Mouse (Mus musculus): Measurements from ENCODE around the gene Snx33.
"Not testable (repeated sequence)": the region's sequence is repeated elsewhere in the genome, so short reads cannot be mapped to it uniquely, and the experiment has no call there.

The Snx33 gene

DNA sequence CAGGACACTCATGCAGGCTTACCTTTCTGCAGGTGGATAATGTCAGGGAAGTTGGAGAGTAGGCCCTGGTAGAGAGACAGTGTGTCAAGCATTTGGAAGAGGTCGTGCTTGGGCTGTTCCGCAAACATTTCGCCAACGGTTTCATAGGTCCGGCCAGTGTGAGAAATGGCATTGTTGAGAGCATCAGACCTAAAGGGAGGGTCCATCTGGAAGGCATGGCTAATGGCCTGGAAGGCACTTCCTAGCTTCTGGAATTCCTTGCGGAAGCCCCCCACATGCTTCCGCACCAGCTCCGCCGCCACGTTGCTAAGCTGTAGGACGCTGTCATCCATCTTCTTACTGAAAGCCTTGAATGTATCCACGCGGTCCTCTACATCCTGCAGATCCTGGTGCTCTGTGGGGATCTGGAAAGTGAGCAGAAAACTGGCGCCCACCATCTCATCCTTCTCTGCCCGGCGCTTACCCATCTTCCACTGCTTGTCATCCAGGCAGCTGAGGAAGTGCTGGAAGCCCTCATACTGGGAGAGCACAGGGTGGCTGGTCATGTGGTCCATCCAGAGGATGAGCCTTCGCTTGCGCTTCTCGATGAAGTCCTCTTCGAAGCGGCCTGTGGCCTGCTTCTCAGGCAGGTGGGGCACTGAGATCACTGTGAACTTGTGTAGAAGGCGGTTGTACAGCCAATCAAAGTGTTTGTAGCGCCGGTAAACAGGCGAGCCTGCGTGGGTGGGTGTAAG lies 2.7 kb downstream of the Snx33 start:
- DNase-seq: no peak

- peak; percentile 88 for DNase-seq
Observed at GRCm38 (mm10) chr9:56924651-56925027, 3.5 kb downstream of the Snx33 start.

DNA sequence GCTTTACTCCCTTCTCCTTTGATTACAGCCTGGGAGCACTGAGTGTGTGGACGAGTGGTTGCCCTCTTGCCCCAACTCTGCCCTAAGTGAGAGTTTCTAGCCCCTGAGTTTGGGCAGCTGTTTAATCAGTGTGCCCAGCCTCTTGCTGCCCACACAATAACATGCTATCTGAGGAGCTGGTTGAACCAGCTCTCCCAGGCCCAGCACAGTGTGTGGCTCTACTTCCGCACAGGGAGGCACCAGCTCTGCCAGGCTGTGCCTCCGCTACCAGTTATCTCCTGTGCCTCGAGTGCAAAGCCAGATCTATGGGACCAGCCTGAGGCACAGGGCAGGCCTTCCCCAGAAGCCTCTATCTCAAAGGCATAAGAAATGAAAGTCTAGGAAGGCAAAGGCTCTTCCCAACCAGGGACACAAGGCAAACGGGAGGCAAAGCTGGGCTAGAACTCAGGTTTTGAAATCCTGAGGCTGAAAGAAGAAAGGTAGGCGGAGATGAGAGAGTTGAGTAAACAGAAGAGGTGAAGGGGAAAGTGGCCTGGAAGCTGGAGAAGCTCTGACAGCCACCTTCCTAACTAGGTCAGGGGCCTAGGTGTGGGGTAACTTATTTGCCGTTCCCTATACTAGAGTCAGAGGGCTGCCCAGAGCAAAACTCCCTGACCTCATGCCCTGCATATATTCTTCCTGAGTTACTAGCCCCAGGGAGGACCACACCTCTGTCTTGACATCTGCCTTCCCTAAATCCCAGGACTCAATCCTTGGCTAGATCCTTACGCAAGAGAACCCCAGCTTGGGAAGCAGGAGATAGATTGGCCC lies 4.1 kb downstream of the Snx33 start:
- DNase-seq: no peak

- DNase-seq: no peak
Observed at GRCm38 (mm10) chr9:56922746-56923145, 5.4 kb downstream of the Snx33 start.

DNA sequence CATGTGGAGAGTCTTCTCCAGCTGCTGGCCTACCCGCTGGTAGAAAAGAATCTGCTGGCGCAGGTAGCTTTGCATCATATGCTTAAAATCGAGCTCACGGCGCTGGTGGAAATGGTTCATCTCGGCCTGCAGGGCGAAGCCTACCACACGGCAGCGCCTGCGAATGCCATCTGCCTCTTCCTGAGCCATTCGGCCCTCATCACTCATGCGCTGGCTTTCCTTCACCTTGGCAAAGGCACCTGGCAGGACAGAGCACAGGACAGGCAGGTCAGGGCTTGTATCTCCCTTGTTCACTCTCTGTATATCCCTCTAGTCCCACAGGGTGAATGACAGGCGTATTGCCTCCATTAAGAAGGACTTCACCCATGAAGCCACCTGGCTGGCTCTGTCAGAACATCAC lies 9.7 kb downstream of the Snx33 start:
- no peak for DNase-seq

GRCm38 (mm10) chr9:56917131-56917530 lies 11.0 kb downstream of the Snx33 start:
- no peak for DNase-seq

DNA sequence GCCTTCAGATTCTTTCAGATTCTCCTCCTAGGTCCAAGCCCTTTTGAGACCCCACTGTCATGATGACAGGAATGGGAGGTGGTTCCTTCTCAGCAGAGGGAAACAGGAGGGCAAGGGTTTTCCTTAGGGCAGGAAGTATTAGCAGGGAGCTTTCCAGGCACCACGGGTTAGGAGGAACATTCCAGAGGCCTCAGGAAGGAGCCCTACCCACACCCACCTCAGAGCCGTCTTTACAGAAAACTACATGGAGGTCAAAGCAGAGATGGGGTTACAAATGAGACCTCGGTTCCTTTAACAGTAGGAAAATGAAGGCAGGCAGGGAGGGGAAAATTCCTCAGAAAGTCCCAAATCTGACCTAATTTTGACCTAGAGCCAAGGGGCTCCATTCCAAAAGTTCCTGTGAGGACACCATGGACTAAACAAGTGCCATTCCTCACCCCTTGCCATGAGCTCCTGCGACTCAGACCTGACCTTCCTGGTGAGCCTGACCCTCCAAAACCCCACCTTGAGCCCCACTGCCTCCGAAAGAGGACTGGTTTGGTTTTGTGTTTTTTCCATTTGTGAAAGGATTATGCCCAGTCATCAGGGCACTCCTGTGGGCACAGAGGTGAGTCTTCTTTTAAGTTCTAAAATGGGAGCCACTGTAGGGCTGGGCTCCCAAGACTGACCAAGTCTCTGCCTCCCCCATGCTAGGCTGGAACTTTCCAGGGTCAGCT lies 12.3 kb downstream of the Snx33 start:
- DNase-seq: no peak

- DNase-seq: no peak
Observed at GRCm38 (mm10) chr9:56915116-56915515, 13.1 kb downstream of the Snx33 start.

- DNase-seq: no peak
Observed at GRCm38 (mm10) chr9:56913991-56914390, 14.2 kb downstream of the Snx33 start.

- no peak for DNase-seq
Observed at GRCm38 (mm10) chr9:56911017-56911416, 17.2 kb downstream of the Snx33 start.

DNA sequence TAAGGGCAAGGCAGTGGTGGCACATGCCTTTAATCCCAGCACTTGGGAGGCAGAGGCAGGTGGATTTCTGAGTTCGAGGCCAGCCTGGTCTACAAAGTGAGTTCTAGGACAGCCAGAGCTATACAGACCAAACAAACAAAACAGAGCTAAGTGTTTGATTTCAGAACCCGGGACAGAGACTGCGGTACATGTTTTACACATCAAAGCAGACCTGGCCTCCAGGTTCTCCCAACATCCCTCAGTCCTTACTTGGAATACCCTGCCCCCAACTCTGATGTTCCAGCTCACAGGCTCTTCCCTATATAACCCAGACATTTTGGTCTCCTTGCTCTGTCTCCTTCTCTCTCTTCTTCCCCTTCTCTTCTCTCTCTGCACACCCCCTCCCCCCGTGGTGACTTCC lies 18.2 kb downstream of the Snx33 start:
- DNase-seq: not testable (repeated sequence)

DNA sequence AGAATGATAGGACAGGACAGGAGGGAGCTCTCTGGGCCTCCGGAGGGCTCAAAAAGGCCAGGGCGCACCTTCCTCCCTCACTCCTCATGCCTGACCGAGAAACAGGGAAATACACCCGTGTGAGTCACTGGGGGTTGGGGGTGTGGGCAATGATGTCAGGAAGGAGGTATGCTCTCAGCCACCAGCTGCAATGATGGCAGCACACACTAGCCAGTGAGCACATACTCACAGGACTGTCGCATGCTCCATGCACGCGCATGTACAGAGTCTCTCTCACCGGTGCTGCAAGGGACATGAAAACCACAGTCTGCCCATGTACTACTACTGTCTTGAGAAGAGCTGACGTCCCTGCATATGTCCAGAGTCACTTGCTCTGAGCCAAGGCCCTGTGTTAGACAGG lies 20.6 kb downstream of the Snx33 start:
- DNase-seq: no peak

- no peak for DNase-seq
Observed at GRCm38 (mm10) chr9:56903662-56904061, 24.5 kb downstream of the Snx33 start.

- no peak for DNase-seq
Observed at GRCm38 (mm10) chr9:56901187-56901586, 27.0 kb downstream of the Snx33 start.

DNA sequence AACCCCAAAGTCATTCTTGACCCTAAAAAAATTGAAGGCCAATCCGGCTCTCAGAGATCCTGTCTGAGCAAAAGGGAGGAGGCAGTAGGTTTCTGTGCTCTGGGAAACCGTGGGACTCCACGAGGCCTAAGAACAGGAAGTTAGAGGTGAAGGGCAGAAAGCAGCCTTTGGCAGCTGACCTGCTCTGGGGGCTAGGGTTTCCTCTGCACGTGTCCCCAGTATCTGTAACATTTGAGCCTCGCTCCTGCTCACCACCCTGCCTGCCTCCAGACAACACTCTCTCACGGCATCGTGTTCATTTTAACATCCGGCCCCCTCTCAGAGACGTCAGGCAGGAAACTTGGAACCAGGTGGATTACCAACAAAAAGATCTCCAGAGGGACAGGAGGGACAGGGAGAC lies 27.6 kb downstream of the Snx33 start:
- peak; percentile 41 for DNase-seq

- DNase-seq: no peak
Observed at GRCm38 (mm10) chr9:56900060-56900459, 28.1 kb downstream of the Snx33 start.

- no peak for DNase-seq
Observed at GRCm38 (mm10) chr9:56899409-56899808, 28.8 kb downstream of the Snx33 start.

DNA sequence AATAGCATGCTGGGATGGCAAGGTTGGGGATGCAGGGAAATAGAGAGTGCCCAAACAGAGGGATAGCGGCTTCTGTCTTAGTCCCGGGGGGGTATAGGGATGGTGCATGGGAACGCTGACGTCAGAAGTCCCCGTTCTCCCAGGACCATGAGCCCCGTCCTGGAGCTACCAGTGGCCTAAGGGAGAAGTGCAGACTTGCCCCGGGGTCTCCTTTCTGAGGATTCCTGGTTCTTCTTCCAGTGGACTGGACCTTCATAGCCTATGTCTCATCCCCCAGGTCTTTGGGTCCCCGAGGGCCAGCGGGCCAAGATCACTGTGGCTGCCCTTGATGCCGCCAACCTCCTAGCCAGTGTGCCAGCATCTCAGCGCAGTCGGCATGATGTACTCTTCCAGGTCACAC lies 31.4 kb downstream of the Snx33 start:
- DNase-seq: no peak

DNA sequence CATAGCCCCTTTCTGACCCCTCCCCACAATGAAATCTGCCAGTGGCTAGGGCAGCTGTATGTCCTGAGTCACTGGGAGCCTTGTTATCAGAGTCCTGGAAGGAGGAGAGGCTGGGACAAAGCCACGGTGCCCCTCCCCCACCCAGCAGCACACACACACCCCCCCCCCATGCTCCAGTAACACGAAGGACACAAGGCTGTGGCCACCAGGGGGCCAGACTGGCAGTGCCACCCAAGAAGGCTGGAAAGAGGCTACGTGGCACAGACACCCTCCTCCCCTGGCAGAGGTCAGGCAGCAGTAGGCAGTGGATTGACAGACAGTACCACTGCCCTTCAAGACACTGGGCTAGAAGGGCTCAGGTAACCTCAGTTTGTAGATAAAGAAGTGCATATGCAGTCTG lies 34.2 kb downstream of the Snx33 start:
- DNase-seq: no peak

GRCm38 (mm10) chr9:56893313-56893712 lies 34.9 kb downstream of the Snx33 start:
- no peak for DNase-seq

GRCm38 (mm10) chr9:56892111-56892510 lies 36.1 kb downstream of the Snx33 start:
- no peak for DNase-seq

DNA sequence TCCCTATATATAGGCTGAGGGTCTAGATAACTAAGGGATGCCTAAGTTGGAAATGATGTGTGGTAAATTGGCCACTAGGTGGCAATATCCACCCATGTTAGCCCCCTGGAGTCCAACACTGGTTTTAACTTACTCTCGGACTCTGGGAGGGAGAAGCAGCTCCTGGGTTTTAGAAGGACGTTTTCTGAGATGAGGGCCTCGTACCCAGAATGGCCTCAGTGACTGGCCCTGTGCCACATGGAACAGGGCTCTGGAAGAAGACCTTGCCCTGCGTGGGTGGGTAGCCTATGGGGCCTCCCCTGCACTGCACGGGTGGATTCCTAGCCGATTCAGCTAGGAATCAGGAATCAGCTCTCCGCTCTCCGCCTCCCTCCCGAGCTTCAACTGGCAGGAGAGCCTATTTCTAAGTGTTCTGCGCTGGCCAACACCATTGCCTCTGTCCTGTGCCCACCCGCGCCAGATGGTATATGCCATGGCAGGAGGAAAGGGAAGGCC lies 36.6 kb downstream of the Snx33 start:
- DNase-seq: peak; percentile 55

DNA sequence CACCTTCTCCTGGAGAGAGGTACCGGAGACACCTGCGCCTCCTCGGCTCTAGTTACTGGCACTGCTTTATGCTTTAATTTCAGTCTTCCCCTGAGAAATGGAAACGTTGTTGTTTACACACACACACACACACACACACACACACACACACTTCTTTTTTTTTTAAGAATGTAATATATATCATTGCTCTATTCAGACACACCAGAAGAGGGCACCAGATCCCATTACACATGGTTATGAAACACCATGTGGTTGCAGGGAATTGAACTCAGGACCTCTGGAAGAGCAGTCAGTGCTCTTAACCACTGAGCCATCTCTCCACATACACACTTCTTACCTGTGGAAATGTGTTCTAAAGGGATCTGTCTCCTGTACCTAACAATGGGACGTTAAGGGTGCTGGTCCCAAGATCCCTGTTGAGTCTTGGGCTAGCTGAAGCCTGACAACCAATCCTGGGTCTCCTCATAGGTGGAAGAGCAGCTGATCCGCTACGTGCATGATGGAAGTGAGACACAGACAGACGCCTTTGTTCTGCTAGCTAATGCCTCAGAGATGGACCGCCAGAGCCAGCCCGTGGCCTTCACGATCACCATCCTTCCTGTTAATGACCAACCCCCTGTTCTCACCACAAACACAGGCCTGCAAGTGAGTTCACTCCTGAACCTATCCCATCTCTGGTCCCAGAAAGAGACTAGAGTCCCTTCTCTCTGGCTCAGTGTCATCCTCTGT lies 37.5 kb downstream of the Snx33 start:
- no peak for DNase-seq

All from kidney, adult 11 months (tissue).